Mouse (Mus musculus): ENCODE measurements around the gene Zbtb16.

Gene Zbtb16

DNA sequence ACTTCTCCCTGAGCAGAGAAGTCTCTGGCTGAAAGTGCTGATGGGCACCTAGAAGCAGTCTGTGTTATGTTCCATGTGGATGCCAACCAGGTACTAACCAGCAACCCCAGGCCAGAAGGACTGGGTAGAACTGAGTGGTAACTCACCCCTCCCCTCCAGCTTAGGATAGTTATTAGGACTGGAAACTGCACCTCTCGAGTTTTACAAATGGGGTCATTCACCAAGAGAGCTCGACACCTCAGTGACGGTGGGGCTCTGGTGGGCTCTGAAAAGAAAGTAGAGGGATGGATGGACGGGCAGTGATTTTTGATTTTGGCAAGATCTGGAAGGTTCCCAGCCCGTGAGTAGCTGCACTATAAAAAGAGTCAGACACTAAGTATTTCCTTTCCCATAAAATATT is 71.7 kb downstream of the Zbtb16 start:
- DNase-seq: no peak

DNA sequence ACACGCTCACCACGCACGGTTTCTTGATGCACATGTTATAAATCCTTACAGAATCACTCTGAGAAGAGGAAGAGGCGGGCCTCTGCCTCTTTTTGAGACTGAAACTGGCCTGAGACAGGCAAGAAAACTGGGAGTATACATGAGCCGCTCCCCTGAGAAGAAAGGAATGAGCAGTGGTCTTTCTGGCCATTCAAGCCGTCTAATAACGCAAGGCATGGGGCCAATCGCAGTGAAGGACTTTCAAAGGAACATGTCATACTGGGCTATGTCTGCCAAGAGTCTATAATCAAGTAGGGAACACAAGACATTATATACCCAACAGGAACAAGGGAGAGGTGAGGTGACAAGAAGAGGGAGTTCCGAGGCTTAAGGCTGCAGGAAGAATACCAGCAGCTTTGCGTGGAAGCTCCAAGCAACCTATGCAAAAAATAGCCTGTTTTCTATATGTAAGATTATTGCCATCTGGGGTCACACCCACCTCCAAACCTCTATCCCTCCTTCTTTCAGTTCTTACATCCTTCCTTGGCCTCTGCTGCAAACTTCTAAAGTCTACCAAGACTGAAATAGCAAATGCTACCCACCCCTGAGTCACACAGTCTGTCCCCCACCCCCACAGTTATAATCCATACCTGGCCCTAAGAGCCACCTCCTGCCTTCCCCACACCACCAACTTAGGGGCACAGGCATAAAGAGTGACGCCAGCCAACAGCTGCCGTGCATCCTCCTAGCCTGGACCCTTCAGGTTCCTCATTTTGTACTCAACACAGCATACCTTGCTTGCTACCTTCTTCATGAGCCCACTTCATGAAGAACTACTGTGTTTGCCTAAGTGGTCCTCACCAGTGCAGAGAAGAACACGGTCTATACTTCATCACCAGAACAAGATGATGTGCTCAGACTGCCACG is 74.0 kb downstream of the Zbtb16 start:
- no peak for DNase-seq

DNA sequence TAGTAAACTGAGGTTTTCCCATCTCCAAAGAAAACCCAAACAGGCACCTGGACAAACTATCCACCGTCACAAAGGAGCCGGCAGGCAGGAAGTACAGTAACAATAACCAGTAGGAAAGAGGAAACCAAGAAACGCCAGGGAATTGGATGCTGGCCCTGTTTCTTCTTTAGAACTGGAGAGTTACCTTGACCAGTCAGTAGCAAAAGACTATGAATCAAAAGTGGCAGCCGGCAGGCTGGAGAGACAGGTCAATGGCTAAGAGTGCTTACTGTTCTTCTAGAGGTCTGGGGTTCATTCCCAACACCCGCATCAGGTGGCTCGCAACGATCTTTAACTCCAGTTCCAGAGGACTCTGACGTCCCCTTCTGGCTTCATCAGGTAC is 74.9 kb downstream of the Zbtb16 start:
- no peak for DNase-seq

- no peak for DNase-seq
These were observed 75.4 kb downstream of the Zbtb16 start for GRCm38 (mm10) chr9:48760449-48761174.

GRCm38 (mm10) chr9:48759098-48759497 is 76.9 kb downstream of the Zbtb16 start:
- DNase-seq: no peak

- DNase-seq: no peak
These were observed 78.1 kb downstream of the Zbtb16 start for GRCm38 (mm10) chr9:48757650-48758580.

DNA sequence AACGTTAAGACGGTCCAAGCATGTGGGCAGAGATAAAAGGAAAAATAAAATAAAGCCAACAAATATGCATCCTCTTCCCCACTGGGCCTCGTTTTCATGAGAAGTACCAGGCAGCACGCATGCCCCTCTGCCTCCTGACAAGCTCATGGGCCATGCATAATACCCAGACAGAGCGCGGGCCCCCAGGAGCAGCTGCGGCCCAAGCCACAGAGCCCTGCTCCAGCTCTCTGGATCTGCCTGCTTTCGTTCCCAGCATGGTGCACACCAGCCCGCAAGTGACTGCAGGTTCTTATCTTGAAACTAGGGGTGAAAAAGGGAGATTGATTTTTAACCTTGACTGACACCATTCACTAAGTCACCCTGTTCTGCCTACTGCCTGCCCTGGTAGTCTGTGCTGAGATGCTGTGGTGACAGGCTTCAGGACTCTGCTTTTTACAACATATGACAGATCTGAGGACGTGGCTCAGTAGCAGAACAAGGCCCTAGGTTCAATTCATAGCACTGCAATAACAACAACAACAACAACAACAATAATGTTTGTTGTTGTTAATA is 79.7 kb downstream of the Zbtb16 start:
- DNase-seq: no peak

DNA sequence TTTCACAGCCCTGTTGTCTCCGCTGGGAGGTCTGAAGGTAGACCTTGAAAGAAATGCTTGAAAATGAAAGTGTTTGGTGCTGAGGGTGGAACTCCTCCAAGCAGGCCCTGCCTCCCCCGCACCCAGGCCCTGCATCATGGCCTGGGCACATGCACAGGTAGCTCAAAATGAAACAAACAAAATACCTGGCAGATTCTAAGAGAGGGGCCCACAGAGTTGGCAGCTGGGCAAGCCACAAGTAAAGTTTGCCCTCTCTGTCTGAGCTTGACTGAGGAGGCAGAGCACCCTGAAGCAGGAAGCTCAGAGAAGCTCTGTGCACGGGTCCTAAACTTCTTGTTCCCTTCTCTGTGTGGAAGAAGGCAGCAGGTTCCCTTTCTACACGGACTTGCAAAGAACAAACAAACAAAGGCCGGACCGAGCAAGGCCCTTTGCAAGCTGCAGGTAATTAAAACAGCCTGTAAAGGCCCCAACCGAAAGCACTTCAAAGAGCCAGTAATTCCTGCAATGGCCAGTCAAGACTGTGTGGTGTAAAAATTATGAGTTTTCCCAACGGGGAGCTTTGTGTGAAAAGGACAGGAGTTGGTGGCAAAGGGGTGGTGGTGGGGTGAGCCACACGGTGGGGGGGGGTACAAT is 80.5 kb downstream of the Zbtb16 start:
- no peak for DNase-seq

DNA sequence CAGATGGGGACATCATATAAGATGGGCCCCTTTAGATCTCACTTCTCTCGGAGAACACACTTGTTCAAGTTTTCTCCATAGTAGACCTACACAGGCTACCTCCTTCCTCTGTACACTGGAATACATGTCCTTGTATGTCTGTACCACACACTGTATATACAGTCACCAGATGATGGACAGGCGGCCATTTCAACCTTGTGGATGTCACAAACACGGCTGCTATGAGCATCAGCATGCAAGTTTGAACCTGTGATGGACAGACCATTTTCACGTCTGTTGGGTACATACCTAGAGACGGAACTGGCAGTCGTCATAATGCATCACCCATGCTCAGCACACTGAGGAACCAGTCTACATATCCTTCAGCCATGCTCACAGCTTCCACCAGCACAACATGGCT is 81.6 kb downstream of the Zbtb16 start:
- DNase-seq: no peak

- no peak for DNase-seq
These were observed 82.1 kb downstream of the Zbtb16 start for GRCm38 (mm10) chr9:48753881-48754280.

DNA sequence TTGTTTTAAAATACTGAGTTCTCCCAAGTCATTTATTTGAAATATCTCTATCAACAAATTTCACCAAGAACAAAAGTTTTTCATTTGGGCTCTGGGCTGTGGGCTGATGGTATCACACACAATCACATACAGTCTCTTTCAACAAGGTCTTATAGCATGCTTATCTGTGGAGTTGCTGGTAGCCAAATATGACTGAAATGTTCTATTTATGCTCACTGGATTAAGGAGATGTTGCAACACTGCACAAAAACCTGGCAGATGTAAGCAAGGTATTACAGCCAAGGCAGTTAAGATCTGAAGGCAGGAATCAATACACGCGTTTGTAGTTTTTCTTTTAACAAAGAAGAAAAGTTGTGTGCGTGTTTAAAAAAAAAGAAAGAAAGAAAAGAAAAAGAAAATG is 84.1 kb downstream of the Zbtb16 start:
- DNase-seq: no peak

GRCm38 (mm10) chr9:48749666-48750065 is 86.4 kb downstream of the Zbtb16 start:
- no peak for DNase-seq

DNA sequence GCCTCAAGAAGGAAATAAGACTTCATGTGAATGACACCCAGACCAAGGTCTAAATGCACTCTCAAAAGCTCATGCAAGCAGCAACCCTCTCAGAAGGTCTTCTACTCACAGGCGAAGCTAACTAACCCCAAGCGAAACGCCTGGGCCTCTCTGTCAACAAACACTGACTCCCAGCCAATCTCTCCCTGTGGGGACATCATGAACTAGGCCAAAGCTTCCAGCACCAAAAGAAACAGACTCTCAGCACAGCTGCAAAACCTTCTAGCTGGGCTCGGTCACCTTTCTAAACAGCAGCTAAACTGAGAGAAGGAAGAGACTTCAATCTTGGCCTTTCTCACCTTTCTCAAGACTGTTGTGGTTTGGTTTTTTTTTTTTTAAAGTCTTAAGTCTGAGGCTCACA is 86.9 kb downstream of the Zbtb16 start:
- DNase-seq: no peak

DNA sequence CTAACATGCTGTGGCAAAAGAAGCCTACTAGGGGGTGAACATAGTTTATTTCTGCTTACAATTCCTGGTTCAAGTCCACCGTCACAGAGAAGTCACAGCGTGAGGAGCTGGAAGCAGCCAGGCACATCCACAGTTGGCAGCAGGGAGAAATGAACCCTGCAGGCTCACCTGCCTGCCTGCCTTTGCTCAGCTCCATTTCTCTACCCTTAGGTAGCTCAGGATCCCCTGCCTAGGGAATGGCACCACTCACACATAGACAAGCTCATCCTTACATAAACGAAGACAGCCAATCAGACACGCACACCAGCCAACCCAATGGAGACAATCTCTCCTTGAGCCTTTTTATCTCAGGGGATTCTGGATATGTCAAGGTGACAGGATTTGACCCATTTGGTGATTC is 87.3 kb downstream of the Zbtb16 start:
- DNase-seq: no peak

DNA sequence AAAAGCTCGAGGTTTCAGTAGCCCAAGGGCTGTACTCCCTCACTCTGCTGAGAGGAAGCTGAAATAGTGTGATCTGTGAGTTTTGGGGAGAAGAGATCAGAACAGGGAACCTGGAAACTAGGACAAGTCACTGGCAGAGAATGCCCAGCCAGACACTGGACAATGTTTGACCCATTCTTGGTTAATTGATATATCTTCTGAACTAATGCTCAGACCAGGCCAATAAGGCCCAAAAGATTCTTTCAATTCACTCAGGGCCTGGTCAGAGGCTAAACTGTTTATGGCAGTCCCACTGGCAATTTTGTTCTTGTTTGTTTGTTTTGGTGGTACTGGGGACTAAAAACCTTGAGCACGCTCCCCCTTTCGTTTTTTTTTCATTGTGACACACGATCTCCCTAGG is 87.8 kb downstream of the Zbtb16 start:
- DNase-seq: no peak

GRCm38 (mm10) chr9:48746506-48746905 is 89.5 kb downstream of the Zbtb16 start:
- peak; percentile 64 for DNase-seq

- DNase-seq: no peak
These were observed 90.5 kb downstream of the Zbtb16 start for GRCm38 (mm10) chr9:48745347-48746119.

GRCm38 (mm10) chr9:48744916-48745315 is 91.1 kb downstream of the Zbtb16 start:
- DNase-seq: no peak

- DNase-seq: no peak
These were observed 91.6 kb downstream of the Zbtb16 start for GRCm38 (mm10) chr9:48744451-48744850.

- no peak for DNase-seq
These were observed 92.4 kb downstream of the Zbtb16 start for GRCm38 (mm10) chr9:48743338-48744285.

All from kidney, adult 11 months (tissue).